Mouse (Mus musculus) liver, embryonic 13.5 days (tissue): ENCODE measurements around the gene Tenm1. TPM values are rescaled to one million over a fixed set of nuclear protein-coding genes. Genes with fewer than 3 reads are reported as not detected.

Experiments
- ATAC-seq: fragments of 200-750 bp; cut with Nextera tagmentation; 2 replicates; pipeline ENCODE4 v1.8.0; 2017; ENCODE audit warnings: low read depth, mild to moderate bottlenecking, moderate number of reproducible peaks, moderate library complexity
- DNase-seq: peaks from one replicate; pipeline ENCODE4 v3.0.0; 2022
- H3K27ac ChIP-seq: fragments of 300-500 bp; sonication (generic); 2 replicates; pipeline ENCODE4 v1.5.1; 2015; ENCODE audit warnings: moderate library complexity, mild to moderate bottlenecking, inconsistent platforms
- H3K27me3 ChIP-seq: fragments of 300-500 bp; sonication (generic); 2 replicates; pipeline ENCODE4 v1.6.1; 2015; ENCODE audit warnings: mild to moderate bottlenecking, inconsistent platforms
- H3K36me3 ChIP-seq: fragments of 300-500 bp; sonication (generic); 2 replicates; pipeline ENCODE4 v1.6.1; 2015; ENCODE audit warnings: mild to moderate bottlenecking, inconsistent platforms
- H3K4me1 ChIP-seq: fragments of 300-500 bp; sonication (generic); replicated peaks from 2 replicates; pipeline ENCODE4 v1.6.1; 2015; ENCODE audit warnings: inconsistent platforms
- H3K4me2 ChIP-seq: fragments of 300-500 bp; sonication (generic); 2 replicates; pipeline ENCODE4 v1.6.1; 2015; ENCODE audit warnings: inconsistent platforms, mild to moderate bottlenecking, moderate library complexity
- H3K4me3 ChIP-seq: fragments of 300-500 bp; sonication (generic); replicated peaks from 2 replicates; pipeline ENCODE4 v1.5.1; 2015; ENCODE audit warnings: mild to moderate bottlenecking, inconsistent platforms
- H3K9ac ChIP-seq: fragments of 300-500 bp; sonication (generic); 2 replicates; pipeline ENCODE4 v1.6.1; 2015; ENCODE audit warnings: mild to moderate bottlenecking, inconsistent platforms
- H3K9me3 ChIP-seq: fragments of 300-500 bp; sonication (generic); replicated peaks from 2 replicates; pipeline ENCODE4 v1.6.1; 2016; ENCODE audit warnings: inconsistent platforms
- WGBS: fragments of 180-500 bp; shearing (Covaris S2); methylation state at CpG from one replicate; pipeline ENCODE4 v1.1.7; 2015; ENCODE audit not compliant: insufficient replicate concordance; 5-methylcytosine and 5-hydroxymethylcytosine counted together
- polyA plus RNA-seq: library from polyadenylated mRNA; unstranded; fragments of >200 nt; fragmentation: Nextera tagmentation; extraction: Ambion mirVana; gene quantifications from 2 replicates; pipeline ENCODE4 v1.2.1, GENCODE M21; 2015

Gene Tenm1
- polyA plus RNA-seq, 1 experiment from 2014 or later: 0.03 TPM

- H3K4me3 ChIP-seq: no peak overlapping the region
- no peaks in the 10 kb centered on the region for H3K36me3 ChIP-seq
- H3K9me3 ChIP-seq: no peaks in the 10 kb centered on the region
- ATAC-seq: no peak
- H3K27me3 ChIP-seq: no peaks in the 10 kb centered on the region
- H3K27ac ChIP-seq: no peak overlapping the region
- WGBS: 62% methylated on average over 2 of the region's 2 CpGs
- H3K9ac ChIP-seq: no peak overlapping the region
- H3K4me2 ChIP-seq: no peak overlapping the region
- no peak for DNase-seq
- no peaks in the 10 kb centered on the region for H3K4me1 ChIP-seq
These were observed 906.1 kb downstream of the Tenm1 start for GRCm38 (mm10) chrX:42522868-42523267.

DNA sequence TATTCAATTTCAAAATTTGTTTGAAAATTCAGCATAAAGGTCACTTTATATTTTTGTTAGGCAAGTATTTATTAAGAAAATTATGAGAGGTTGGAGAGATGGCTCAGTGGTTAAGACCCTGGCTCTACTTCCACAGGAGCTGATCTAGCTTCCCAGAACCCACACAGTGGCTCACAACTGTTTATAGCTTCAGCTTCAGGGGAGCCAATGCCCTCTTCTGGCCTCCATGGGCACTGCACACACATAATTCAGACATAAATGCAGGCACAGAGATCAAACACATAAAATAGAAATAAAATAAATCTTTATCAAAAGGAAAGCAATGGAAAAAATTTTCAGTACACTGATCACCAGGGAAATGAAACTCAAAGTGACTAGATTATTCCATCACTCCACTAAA, 916.4 kb downstream of the Tenm1 start:
- Histone ChIP-seq H3K9ac (no peak overlapping the region), H3K27me3 (no peaks in the 10 kb centered on the region), H3K4me1 (no peaks in the 10 kb centered on the region), H3K4me2 (no peak overlapping the region), H3K4me3 (no peak overlapping the region), H3K27ac (no peak overlapping the region), H3K9me3 (no peaks in the 10 kb centered on the region), H3K36me3 (no peaks in the 10 kb centered on the region)
- no peak for DNase-seq
- no peak for ATAC-seq

DNA sequence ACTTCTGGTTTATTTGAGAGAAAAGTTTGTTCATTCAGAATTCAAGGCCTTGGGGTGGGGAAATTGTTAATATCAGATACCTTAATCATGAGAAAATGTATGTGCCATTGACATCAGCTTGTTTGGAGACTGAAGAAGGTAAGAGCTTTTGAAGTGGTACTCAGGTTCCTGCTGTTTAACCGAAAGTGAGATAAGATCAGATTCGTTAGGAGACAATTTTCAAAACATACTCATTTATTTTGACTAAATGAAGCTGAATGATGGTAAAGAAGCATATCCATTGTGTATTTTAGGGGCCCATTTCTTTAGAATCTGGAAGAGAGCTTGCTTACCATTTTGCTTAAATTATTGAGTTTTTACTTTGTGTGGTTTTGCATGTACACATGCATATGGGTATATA, 917.8 kb downstream of the Tenm1 start:
- ATAC-seq: no peak
- WGBS: 49% methylated on average over 2 of the region's 2 CpGs
- no peak overlapping the region for H3K9ac ChIP-seq

GRCm38 (mm10) chrX:42502291-42503043, 926.5 kb downstream of the Tenm1 start, which contains the start of gene Sh2d1a:
Gene Sh2d1a (plus strand): TSS chrX:42502453.
- H3K4me1 ChIP-seq: no peaks in the 10 kb centered on the region
- ATAC-seq: no peak
- 68% methylated on average over 13 of the region's 13 CpGs for WGBS
- no peaks in the 10 kb centered on the region for H3K36me3 ChIP-seq
- no peaks in the 10 kb centered on the region for H3K27me3 ChIP-seq
- DNase-seq: no peak
- no peak within 1 kb of the TSS for H3K4me3 ChIP-seq
- H3K4me2 ChIP-seq: no peak within 1 kb of the TSS
- no peak within 1 kb of the TSS for H3K9ac ChIP-seq
- no peak within 1 kb of the TSS for H3K27ac ChIP-seq
- H3K9me3 ChIP-seq: no peaks in the 10 kb centered on the region

More for the DNA sequence above, 917.8 kb downstream of the Tenm1 start:
- H3K9me3 ChIP-seq: no peaks in the 10 kb centered on the region
- no peak overlapping the region for H3K27ac ChIP-seq
- H3K4me2 ChIP-seq: no peak overlapping the region
- H3K4me3 ChIP-seq: no peak overlapping the region
- no peak for DNase-seq
- H3K27me3 ChIP-seq: no peaks in the 10 kb centered on the region
- no peaks in the 10 kb centered on the region for H3K4me1 ChIP-seq
- H3K36me3 ChIP-seq: no peaks in the 10 kb centered on the region

DNA sequence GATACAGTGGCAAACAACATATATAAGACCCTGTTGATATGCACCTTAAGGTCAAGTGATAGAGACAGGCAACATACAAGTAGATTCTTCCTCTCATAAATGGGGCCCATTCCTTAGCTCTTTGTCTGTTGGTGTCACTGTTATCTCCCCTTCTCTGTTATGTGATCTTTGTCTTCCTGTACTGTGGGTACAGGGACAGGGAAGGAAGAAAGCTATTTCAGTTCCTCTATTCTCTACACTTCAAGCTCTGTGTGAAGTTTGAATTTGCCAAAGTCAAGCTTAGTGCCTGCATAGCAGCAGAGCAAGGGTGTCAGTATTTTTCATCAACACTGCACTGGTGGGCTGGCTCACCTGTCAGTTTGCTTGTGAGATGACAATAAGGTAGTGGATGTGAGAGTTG, 928.4 kb downstream of the Tenm1 start:
- no peak overlapping the region for H3K9ac ChIP-seq
- H3K4me3 ChIP-seq: no peak overlapping the region
- H3K36me3 ChIP-seq: no peaks in the 10 kb centered on the region
- no peak overlapping the region for H3K27ac ChIP-seq
- H3K9me3 ChIP-seq: no peaks in the 10 kb centered on the region
- H3K4me1 ChIP-seq: no peaks in the 10 kb centered on the region
- DNase-seq (no peak), ATAC-seq (no peak)
- H3K27me3 ChIP-seq: no peaks in the 10 kb centered on the region
- no peak overlapping the region for H3K4me2 ChIP-seq

DNA sequence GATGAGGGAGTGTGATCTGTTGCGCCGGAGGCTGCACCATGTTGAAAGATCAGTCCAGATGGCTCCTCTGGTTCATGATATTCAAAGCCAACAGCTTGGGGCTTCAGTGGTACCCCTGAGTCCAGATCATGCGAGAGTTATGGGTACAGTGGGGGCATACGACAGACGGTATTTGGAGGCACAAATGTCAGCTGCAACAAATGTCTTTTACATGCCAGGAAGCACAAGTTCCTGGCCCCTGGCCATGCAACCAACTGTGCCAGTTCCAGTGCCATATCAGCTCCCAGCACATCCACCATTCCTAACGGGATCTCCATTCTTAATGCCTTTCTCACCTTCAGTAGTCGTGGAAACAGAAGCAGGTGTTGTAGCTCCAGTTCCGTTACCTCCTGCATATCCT, 938.6 kb downstream of the Tenm1 start:
- no peak overlapping the region for H3K4me3 ChIP-seq
- H3K9ac ChIP-seq: no peak overlapping the region
- WGBS: 74% methylated on average over 8 of the region's 8 CpGs
- no peaks in the 10 kb centered on the region for H3K4me1 ChIP-seq
- no peak overlapping the region for H3K4me2 ChIP-seq
- H3K27me3 ChIP-seq: no peaks in the 10 kb centered on the region
- H3K9me3 ChIP-seq: no peaks in the 10 kb centered on the region
- no peaks in the 10 kb centered on the region for H3K36me3 ChIP-seq
- H3K27ac ChIP-seq: no peak overlapping the region
- ATAC-seq: no peak
- DNase-seq: no peak

GRCm38 (mm10) chrX:42489446-42489845, 939.5 kb downstream of the Tenm1 start, which contains the start of gene Tex13c2:
Gene Tex13c2 (plus strand): TSS chrX:42489691.
- no peaks in the 10 kb centered on the region for H3K4me1 ChIP-seq
- no peak within 1 kb of the TSS for H3K9ac ChIP-seq
- H3K4me2 ChIP-seq: no peak within 1 kb of the TSS
- H3K36me3 ChIP-seq: no peaks in the 10 kb centered on the region
- H3K4me3 ChIP-seq: no peak within 1 kb of the TSS
- H3K9me3 ChIP-seq: no peaks in the 10 kb centered on the region
- 80% methylated on average over 16 of the region's 16 CpGs for WGBS
- DNase-seq: no peak
- ATAC-seq: no peak
- no peaks in the 10 kb centered on the region for H3K27me3 ChIP-seq
- H3K27ac ChIP-seq: no peak within 1 kb of the TSS

Other genes starting within 250 kb of the Tenm1 start
- not detected in 2 replicates for gene Tex13c1, start 162.0 kb upstream of the Tenm1 start, polyA plus RNA-seq